Mouse (Mus musculus) G1E (cell line): ENCODE measurements around the gene Prrc2a.

ENCODE experiments used
- CTCF ChIP-seq: IDR thresholded peaks from 2 replicates; pipeline ENCODE4 v1.5.1; 2012; ENCODE audit warnings: low read depth, low read length, inconsistent platforms, mixed read lengths
- GATA1 ChIP-seq: IDR thresholded peaks from 2 replicates; pipeline ENCODE4 v1.6.1; 2012; ENCODE audit warnings: borderline replicate concordance, low read length, inconsistent platforms, mixed read lengths
- POLR2AphosphoS5 ChIP-seq: IDR thresholded peaks from 2 replicates; pipeline ENCODE4 v1.6.1; 2012; ENCODE audit warnings: low read depth, low read length, inconsistent platforms; ENCODE audit not compliant: insufficient replicate concordance

DNA sequence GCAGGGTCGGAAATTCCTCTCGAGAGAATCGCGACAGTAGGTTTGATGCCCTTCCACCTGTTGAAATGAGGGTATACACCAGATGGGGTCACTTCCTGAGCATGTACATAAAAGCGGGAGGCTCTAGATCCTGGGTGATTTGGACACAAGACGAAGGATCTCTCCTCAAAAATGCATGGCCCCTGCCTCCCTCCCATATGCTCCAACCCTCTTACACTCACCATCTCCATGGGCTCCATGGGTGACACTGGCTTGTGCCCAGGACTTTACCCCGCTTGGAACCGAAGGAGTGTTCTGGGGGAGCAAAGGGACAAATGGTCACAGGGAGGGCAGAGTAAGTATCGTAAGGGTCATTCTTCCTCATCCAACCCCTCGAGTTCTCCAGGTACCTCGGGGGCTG lies 3.3 kb downstream of the Prrc2a start:
- TF ChIP-seq CTCF (no peak), POLR2AphosphoS5 (no peak), GATA1 (no peak)
